Mouse (Mus musculus) stomach, embryonic 14.5 days (tissue): ENCODE measurements at regions not wholly inside any gene's neighbourhood (a gene's known extent, or its start where the extent isn't known, plus 50 kb on each side); places are given as distances from the start of the nearest gene placed in this dataset.

Experiments used
- ATAC-seq: fragments of 200-750 bp; cut with Nextera tagmentation; 2 replicates; pipeline ENCODE4 v1.8.0; 2017; ENCODE audit warnings: low read depth, moderate TSS enrichment; ENCODE audit not compliant: insufficient number of reproducible peaks, insufficient read depth, low FRiP score
- H3K27ac ChIP-seq: fragments of 300-500 bp; sonication (generic); 2 replicates; pipeline ENCODE4 v1.5.1; 2014; ENCODE audit warnings: mild to moderate bottlenecking, low read length, moderate library complexity, mixed read lengths
- H3K27me3 ChIP-seq: fragments of 300-500 bp; sonication (generic); 2 replicates; pipeline ENCODE4 v1.6.1; 2014; ENCODE audit warnings: low read length, control low read depth, mixed read lengths; ENCODE audit not compliant: control insufficient read depth, insufficient read depth
- H3K36me3 ChIP-seq: fragments of 300-500 bp; sonication (generic); 2 replicates; pipeline ENCODE4 v1.6.1; 2014; ENCODE audit warnings: mild to moderate bottlenecking, control low read depth, low read length, moderate library complexity, mixed read lengths; ENCODE audit not compliant: control insufficient read depth, insufficient read depth
- H3K4me1 ChIP-seq: fragments of 300-500 bp; sonication (generic); 2 replicates; pipeline ENCODE4 v1.6.1; 2014; ENCODE audit warnings: low read length, control low read depth, mixed read lengths; ENCODE audit not compliant: control insufficient read depth, insufficient read depth
- H3K4me2 ChIP-seq: fragments of 300-500 bp; sonication (generic); replicated peaks from 2 replicates; pipeline ENCODE4 v1.6.1; 2014; ENCODE audit warnings: low read depth, low read length, control low read depth
- H3K4me3 ChIP-seq: fragments of 300-500 bp; sonication (generic); 2 replicates; pipeline ENCODE4 v1.5.1; 2014; ENCODE audit warnings: low read depth, low read length, control low read depth
- H3K9ac ChIP-seq: fragments of 300-500 bp; sonication (generic); replicated peaks from 2 replicates; pipeline ENCODE4 v1.6.1; 2014; ENCODE audit warnings: low read depth, mild to moderate bottlenecking, control low read depth, low read length, moderate library complexity, mixed read lengths
- H3K9me3 ChIP-seq: fragments of 300-500 bp; sonication (generic); 2 replicates; pipeline ENCODE4 v1.6.1; 2016; ENCODE audit warnings: low read depth, low read length, control low read depth; ENCODE audit not compliant: control insufficient read depth
- WGBS: fragments of 180-500 bp; shearing (Covaris S2); extraction: QIAGEN DNeasy Blood & Tissue Kit; methylation state at CpG from one replicate; pipeline ENCODE4 v1.1.7; 2014; 5-methylcytosine and 5-hydroxymethylcytosine counted together

GRCm38 (mm10) chr8:25463532-25463931 lies 639.4 kb upstream of the Adam5 start:
- no peaks in the 10 kb centered on the region for H3K27me3 ChIP-seq
- H3K9me3 ChIP-seq, result no peaks in the 10 kb centered on the region
- H3K4me1 ChIP-seq, result peaks cover 24% of the 10 kb centered on the region
- no peak overlapping the region for H3K4me3 ChIP-seq
- ATAC-seq, result no peak
- H3K9ac ChIP-seq, result no peak overlapping the region
- 31% methylated on average over 9 of the region's 9 CpGs for WGBS
- H3K4me2 ChIP-seq, result no peak overlapping the region
- H3K36me3 ChIP-seq, result no peaks in the 10 kb centered on the region
- H3K27ac ChIP-seq, result no peak overlapping the region

- 42% methylated on average over 4 of the region's 4 CpGs for WGBS
- Histone ChIP-seq H3K4me1 (peaks cover 24% of the 10 kb centered on the region), H3K9me3 (no peaks in the 10 kb centered on the region), H3K4me3 (no peak overlapping the region), H3K36me3 (no peaks in the 10 kb centered on the region), H3K27ac (no peak overlapping the region), H3K27me3 (no peaks in the 10 kb centered on the region), H3K4me2 (no peak overlapping the region), H3K9ac (no peak overlapping the region)
- ATAC-seq, result no peak
These were observed 638.3 kb upstream of the Adam5 start for GRCm38 (mm10) chr8:25462492-25462891.

GRCm38 (mm10) chr8:25455644-25456043 lies 631.5 kb upstream of the Adam5 start:
- no peak overlapping the region for H3K4me3 ChIP-seq
- H3K4me2 ChIP-seq, result no peak overlapping the region
- H3K27ac ChIP-seq, result no peak overlapping the region
- H3K9me3 ChIP-seq, result no peaks in the 10 kb centered on the region
- no peaks in the 10 kb centered on the region for H3K36me3 ChIP-seq
- no peaks in the 10 kb centered on the region for H3K27me3 ChIP-seq
- WGBS, result 63% methylated on average over 6 of the region's 6 CpGs
- H3K9ac ChIP-seq, result no peak overlapping the region
- H3K4me1 ChIP-seq, result no peaks in the 10 kb centered on the region
- no peak for ATAC-seq

- Histone ChIP-seq H3K27ac (no peak overlapping the region), H3K36me3 (no peaks in the 10 kb centered on the region), H3K27me3 (no peaks in the 10 kb centered on the region), H3K4me3 (no peak overlapping the region), H3K4me1 (no peaks in the 10 kb centered on the region), H3K9ac (no peak overlapping the region), H3K9me3 (no peaks in the 10 kb centered on the region), H3K4me2 (no peak overlapping the region)
- ATAC-seq, result no peak
- WGBS, result 81% methylated on average over 1 of the region's 1 CpGs
These were observed 630.8 kb upstream of the Adam5 start for GRCm38 (mm10) chr8:25454972-25455371.

GRCm38 (mm10) chr8:25453826-25454225 lies 629.7 kb upstream of the Adam5 start:
- H3K36me3 ChIP-seq, result no peaks in the 10 kb centered on the region
- H3K27ac ChIP-seq, result no peak overlapping the region

GRCm38 (mm10) chr8:25450544-25450943 lies 626.4 kb upstream of the Adam5 start:
- Histone ChIP-seq H3K4me1 (no peaks in the 10 kb centered on the region), H3K4me2 (no peak overlapping the region), H3K4me3 (no peak overlapping the region), H3K9ac (no peak overlapping the region), H3K27ac (no peak overlapping the region), H3K27me3 (no peaks in the 10 kb centered on the region), H3K9me3 (no peaks in the 10 kb centered on the region), H3K36me3 (no peaks in the 10 kb centered on the region)
- ATAC-seq, result no peak

More at GRCm38 (mm10) chr8:25453826-25454225, 629.7 kb upstream of the Adam5 start:
- Histone ChIP-seq H3K4me2 (no peak overlapping the region), H3K4me1 (no peaks in the 10 kb centered on the region), H3K9me3 (no peaks in the 10 kb centered on the region), H3K9ac (no peak overlapping the region), H3K4me3 (no peak overlapping the region), H3K27me3 (no peaks in the 10 kb centered on the region)
- 89% methylated on average over 9 of the region's 9 CpGs for WGBS
- ATAC-seq, result no peak

- Histone ChIP-seq H3K36me3 (no peaks in the 10 kb centered on the region), H3K27me3 (no peaks in the 10 kb centered on the region), H3K9me3 (no peaks in the 10 kb centered on the region), H3K4me2 (no peak overlapping the region), H3K4me1 (no peaks in the 10 kb centered on the region), H3K27ac (no peak overlapping the region), H3K4me3 (no peak overlapping the region), H3K9ac (no peak overlapping the region)
- no peak for ATAC-seq
- WGBS, result 77% methylated on average over 4 of the region's 4 CpGs
These were observed 625.4 kb upstream of the Adam5 start for GRCm38 (mm10) chr8:25449590-25449989.

GRCm38 (mm10) chr8:25447900-25448299 lies 623.7 kb upstream of the Adam5 start:
- H3K4me2 ChIP-seq, result no peak overlapping the region
- no peak overlapping the region for H3K4me3 ChIP-seq
- no peaks in the 10 kb centered on the region for H3K27me3 ChIP-seq
- ATAC-seq, result no peak
- no peaks in the 10 kb centered on the region for H3K4me1 ChIP-seq
- no peak overlapping the region for H3K27ac ChIP-seq
- H3K9me3 ChIP-seq, result no peaks in the 10 kb centered on the region
- 78% methylated on average over 4 of the region's 4 CpGs for WGBS
- H3K36me3 ChIP-seq, result no peaks in the 10 kb centered on the region
- no peak overlapping the region for H3K9ac ChIP-seq

GRCm38 (mm10) chr8:25445968-25446367 lies 621.8 kb upstream of the Adam5 start:
- Histone ChIP-seq H3K27me3 (no peaks in the 10 kb centered on the region), H3K36me3 (no peaks in the 10 kb centered on the region), H3K9me3 (no peaks in the 10 kb centered on the region), H3K4me1 (no peaks in the 10 kb centered on the region), H3K9ac (no peak overlapping the region), H3K4me3 (no peak overlapping the region), H3K4me2 (no peak overlapping the region), H3K27ac (no peak overlapping the region)
- ATAC-seq, result no peak
- WGBS, result 95% methylated on average over 1 of the region's 1 CpGs
